Comparison of ENCODE assay signal across 23 mouse cellular contexts in genomic region chr6:71184941-71185604, GRCm38 (mm10). TPM values are rescaled to one million over a fixed set of nuclear protein-coding genes. Genes with fewer than 3 reads are reported as not detected.
A peak's percentile ranks its signal among the peaks of the same experiment; 100 is the strongest.
DNase-seq lines count a peak whose midpoint lies in the region; ATAC-seq and TF ChIP-seq lines count a peak whose summit lies in the region.
"Had no signal": no experiment of that assay in that cellular context is flagged by ENCODE, and none has a peak within 500 bp of the region (broad histone marks: within the 10 kb centered on the region; RNA-seq: fewer than 3 reads in every experiment).

No protein-coding gene starts in this region.

- H3K27ac ChIP-seq in brown adipose tissue, adult 24 weeks (replicated peaks; ENCODE audit: low read depth, low read length): peak overlapping the region; percentile 81
- no peak overlapping the region for H3K27ac ChIP-seq in intestine, embryonic 15.5 days
- H3K27ac ChIP-seq in small intestine, adult 2 months (ENCODE audit: insufficient read depth, low read depth, low read length): peak overlapping the region; percentile 38; the same call in 1 of the 2 replicates
- H3K27ac ChIP-seq: embryonic facial prominence, embryonic 13.5 days; forebrain, embryonic 13.5 days; gastrocnemius, adult 2 months; heart, embryonic 13.5 days had no signal

- H3K9me3 ChIP-seq in intestine, embryonic 15.5 days: no peaks in the 10 kb centered on the region
- H3K9me3 ChIP-seq: embryonic facial prominence, embryonic 13.5 days; forebrain, embryonic 13.5 days; heart, embryonic 13.5 days had no signal

- H3K9ac ChIP-seq in intestine, embryonic 15.5 days: no peak overlapping the region
- H3K9ac ChIP-seq: embryonic facial prominence, embryonic 13.5 days; forebrain, embryonic 13.5 days; forebrain, postnatal 0 days; heart, embryonic 13.5 days had no signal

- no peak for TF ChIP-seq CTCF in small intestine, adult 2 months (IDR thresholded peaks at IDR 0.05; ENCODE audit: extremely low read depth, insufficient read length, insufficient replicate concordance, low read depth, low read length)

- H3K27me3 ChIP-seq in intestine, embryonic 15.5 days (replicated peaks): no peaks in the 10 kb centered on the region
- no peaks in the 10 kb centered on the region for H3K27me3 ChIP-seq in small intestine, adult 2 months (ENCODE audit: control insufficient read depth, insufficient read depth, low read length)
- H3K27me3 ChIP-seq: CH12.LX; embryonic facial prominence, embryonic 13.5 days; forebrain, embryonic 13.5 days; heart, embryonic 13.5 days; Patski had no signal

- ATAC-seq in intestine, embryonic 15.5 days: peak; percentile 82
- no peak for ATAC-seq in activated CD4-positive, CD25-positive, alpha-beta regulatory T cell, adult 4 months
- ATAC-seq: forebrain, embryonic 13.5 days; forebrain, postnatal 0 days; hindbrain, embryonic 16.5 days; Patski had no signal

- TF ChIP-seq POLR2A in small intestine, adult 2 months (IDR thresholded peaks at IDR 0.05; ENCODE audit: low read depth, low read length): no peak

- DNase-seq in lung, postnatal 25 days (ENCODE audit: low spot score): peak; percentile 36
- no peak for DNase-seq in lung, postnatal 4 days
- DNase-seq in left cerebral cortex, adult 11 months (ENCODE audit: low spot score): no peak
- DNase-seq: adrenal gland, postnatal 14 days; cerebellum, adult 18-20 months; cerebellum, adult 9-11 months; cerebellum, postnatal 36 days; forebrain, postnatal 0 days; gastrocnemius, adult 2 months; gastrocnemius, postnatal 25 days; heart, adult 11 months; heart, postnatal 36 days had no signal

- H3K4me2 ChIP-seq in intestine, embryonic 15.5 days (replicated peaks): no peak overlapping the region
- H3K4me2 ChIP-seq: embryonic facial prominence, embryonic 13.5 days; forebrain, embryonic 13.5 days; heart, embryonic 13.5 days had no signal

- H3K4me1 ChIP-seq in brown adipose tissue, adult 24 weeks (ENCODE audit: control insufficient read depth, insufficient read depth, insufficient read length, low read length): no peaks in the 10 kb centered on the region
- H3K4me1 ChIP-seq in intestine, embryonic 15.5 days (replicated peaks): no peaks in the 10 kb centered on the region; the same call in 1 of the 2 replicates
- peaks cover 9% of the 10 kb centered on the region; the same call in 1 of the 2 replicates for H3K4me1 ChIP-seq in small intestine, adult 2 months (ENCODE audit: control insufficient read depth, insufficient read depth, insufficient read length, low read length)
- H3K4me1 ChIP-seq: embryonic facial prominence, embryonic 13.5 days; forebrain, embryonic 13.5 days had no signal

- no peaks in the 10 kb centered on the region for H3K36me3 ChIP-seq in intestine, embryonic 15.5 days
- no peaks in the 10 kb centered on the region for H3K36me3 ChIP-seq in small intestine, adult 2 months (ENCODE audit: control insufficient read depth, insufficient read depth, low read length)
- H3K36me3 ChIP-seq: embryonic facial prominence, embryonic 13.5 days; heart, embryonic 13.5 days had no signal

- WGBS in intestine, embryonic 15.5 days: 61% methylated on average over 7 of the region's 7 CpGs
- WGBS in small intestine, adult 2 months: 24% methylated on average over 7 of the region's 7 CpGs

- H3K4me3 ChIP-seq in brown adipose tissue, adult 24 weeks (ENCODE audit: insufficient read depth, low read depth, low read length): no peak overlapping the region
- H3K4me3 ChIP-seq in intestine, embryonic 15.5 days (replicated peaks): no peak overlapping the region
- no peak overlapping the region for H3K4me3 ChIP-seq in small intestine, adult 2 months (ENCODE audit: low read depth, low read length)
- H3K4me3 ChIP-seq: embryonic facial prominence, embryonic 13.5 days; forebrain, embryonic 13.5 days; gastrocnemius, adult 2 months; heart, embryonic 13.5 days had no signal

RNA-seq across cellular contexts. Expression of gene Fabp1, which starts 14.6 kb away (rescaled TPM):
- polyA plus RNA-seq in brown adipose tissue, adult 24 weeks (2012; ENCODE audit: insufficient read depth, insufficient read length, missing spikeins): 2.1 and 12.9 TPM in 2 replicates
- 2,291 and 2,664 TPM in 2 replicates for polyA plus RNA-seq in intestine, embryonic 15.5 days (2015; fragmentation: Nextera tagmentation; extraction: Ambion mirVana)
- polyA plus RNA-seq in small intestine, adult 2 months (2012; rRNA removed): 100 and 118 TPM in 2 replicates
- polyA plus RNA-seq in activated CD4-positive, CD25-positive, alpha-beta regulatory T cell, adult 4 months (2017; shearing (Covaris generic)): not detected
- polyA plus RNA-seq: embryonic facial prominence, embryonic 13.5 days; forebrain, embryonic 13.5 days; forebrain, postnatal 0 days; hindbrain, embryonic 11.5 days; hindbrain, embryonic 16.5 days; Patski had no signal

RNA-seq across cellular contexts. Expression of gene Thnsl2, which starts 40.8 kb away (rescaled TPM):
- 12.7 and 15.9 TPM in 2 replicates for polyA plus RNA-seq in brown adipose tissue, adult 24 weeks (2012; ENCODE audit: insufficient read depth, insufficient read length, missing spikeins)
- 47.4 and 49.6 TPM in 2 replicates for polyA plus RNA-seq in intestine, embryonic 15.5 days (2015; fragmentation: Nextera tagmentation; extraction: Ambion mirVana)
- polyA plus RNA-seq in small intestine, adult 2 months (2012; rRNA removed): 10.0 and 23.1 TPM in 2 replicates
- 1 to 10 TPM; 1.7 to 2.2 TPM for polyA plus RNA-seq in activated CD4-positive, CD25-positive, alpha-beta regulatory T cell, adult 4 months (2017; shearing (Covaris generic))

Comparison
In these comparisons a context has a peak if more than half of its experiments do, and no peak if none do; other contexts are left out.
1. RNA of gene Fabp1, which starts 14.6 kb away (polyA plus RNA-seq): 2,291 to 2,664 TPM in intestine, embryonic 15.5 days; 100 to 118 TPM in small intestine, adult 2 months, 2.1 to 12.9 TPM in brown adipose tissue, adult 24 weeks and not detected in activated CD4-positive, CD25-positive, alpha-beta regulatory T cell, adult 4 months; every median in the first group is over 10 times any median in the second.